ENCODE assay signal across 16 mouse cellular contexts in the genomic region with DNA sequence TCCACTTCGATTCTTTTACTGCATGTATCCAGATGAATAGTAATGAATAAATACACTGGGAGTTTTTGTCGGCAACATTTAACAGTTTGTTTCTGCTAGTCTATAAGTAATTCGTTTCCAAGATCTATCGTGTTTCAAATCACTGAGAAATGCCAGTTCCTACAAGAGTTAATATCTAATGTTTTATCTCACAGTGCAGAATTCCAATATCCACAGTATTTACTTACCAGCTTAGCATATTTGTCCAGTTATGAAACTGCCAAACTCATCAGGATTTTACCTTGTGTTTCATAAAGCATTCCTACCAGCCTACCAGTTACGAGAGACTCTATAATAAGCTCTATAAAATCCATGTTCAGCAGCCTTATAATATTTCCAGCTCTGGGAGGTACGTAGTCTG.
"Had no signal": no experiment of that assay in that cellular context is flagged by ENCODE, and none has a peak within 500 bp of the region (broad histone marks: within the 10 kb centered on the region; RNA-seq: fewer than 3 reads in every experiment).

No protein-coding gene starts in this region.

- H3K27me3 ChIP-seq: neural tube, embryonic 13.5 days; neural tube, embryonic 15.5 days; stomach, embryonic 15.5 days had no signal

- H3K4me1 ChIP-seq: neural tube, embryonic 13.5 days; neural tube, embryonic 15.5 days; stomach, embryonic 15.5 days had no signal

- DNase-seq: retina, postnatal 1 day; right cerebral cortex, adult 18-20 months; right cerebral cortex, postnatal 14 days; right cerebral cortex, postnatal 25 days; right cerebral cortex, postnatal 4 days; spleen, adult 18-20 months; thymus, adult 18-20 months; thymus, adult 2 months; thymus, postnatal 14 days; thymus, postnatal 25 days; thymus, postnatal 36 days; thymus, postnatal 4 days had no signal

- H3K27ac ChIP-seq: neural tube, embryonic 13.5 days; neural tube, embryonic 15.5 days; stomach, embryonic 15.5 days; stomach, postnatal 0 days had no signal

- H3K4me3 ChIP-seq: neural tube, embryonic 13.5 days; neural tube, embryonic 15.5 days; stomach, embryonic 15.5 days had no signal

- H3K9ac ChIP-seq: neural tube, embryonic 13.5 days; neural tube, embryonic 15.5 days; stomach, embryonic 15.5 days had no signal

- H3K36me3 ChIP-seq: neural tube, embryonic 13.5 days; neural tube, embryonic 15.5 days; stomach, embryonic 15.5 days had no signal
